Mouse (Mus musculus) neural tube, embryonic 14.5 days (tissue): ENCODE measurements around the gene Tlr12. TPM values are rescaled to one million over a fixed set of nuclear protein-coding genes. Genes with fewer than 3 reads are reported as not detected.

Experiments
- ATAC-seq: fragments of 200-750 bp; cut with Nextera tagmentation; 2 replicates; pipeline ENCODE4 v1.8.0; 2017; ENCODE audit warnings: low read depth, mild to moderate bottlenecking, moderate TSS enrichment, moderate library complexity
- H3K27ac ChIP-seq: fragments of 300-500 bp; sonication (generic); 2 replicates; pipeline ENCODE4 v1.5.1; 2014; ENCODE audit warnings: low read depth, mild to moderate bottlenecking, control low read depth, low read length, moderate library complexity, mixed read lengths
- H3K27me3 ChIP-seq: fragments of 300-500 bp; sonication (generic); 2 replicates; pipeline ENCODE4 v1.6.1; 2014; ENCODE audit warnings: low read length; ENCODE audit not compliant: control insufficient read depth, insufficient read depth
- H3K36me3 ChIP-seq: fragments of 300-500 bp; sonication (generic); 2 replicates; pipeline ENCODE4 v1.6.1; 2014; ENCODE audit warnings: low read length, mixed read lengths; ENCODE audit not compliant: control insufficient read depth, insufficient read depth
- H3K4me1 ChIP-seq: fragments of 300-500 bp; sonication (generic); 2 replicates; pipeline ENCODE4 v1.6.1; 2014; ENCODE audit warnings: low read length; ENCODE audit not compliant: control insufficient read depth, insufficient read depth
- H3K4me2 ChIP-seq: fragments of 300-500 bp; sonication (generic); 2 replicates; pipeline ENCODE4 v1.6.1; 2014; ENCODE audit warnings: mild to moderate bottlenecking, low read depth, low read length, control low read depth
- H3K4me3 ChIP-seq: fragments of 300-500 bp; sonication (generic); 2 replicates; pipeline ENCODE4 v1.5.1; 2014; ENCODE audit warnings: low read depth, low read length, control low read depth, mixed read lengths
- H3K9ac ChIP-seq: fragments of 300-500 bp; sonication (generic); replicated peaks from 2 replicates; pipeline ENCODE4 v1.6.1; 2014; ENCODE audit warnings: low read depth, mild to moderate bottlenecking, control low read depth, low read length, mixed read lengths
- H3K9me3 ChIP-seq: fragments of 300-500 bp; sonication (generic); 2 replicates; pipeline ENCODE4 v1.6.1; 2016; ENCODE audit warnings: low read length; ENCODE audit not compliant: control insufficient read depth
- WGBS: fragments of 180-500 bp; shearing (Covaris S2); extraction: QIAGEN DNeasy Blood & Tissue Kit; methylation state at CpG from one replicate; pipeline ENCODE4 v1.1.7; 2014; 5-methylcytosine and 5-hydroxymethylcytosine counted together
- polyA plus RNA-seq: library from polyadenylated mRNA; unstranded; fragments of >200 nt; fragmentation: Nextera tagmentation; extraction: Ambion mirVana; gene quantifications from 2 replicates; pipeline ENCODE4 v1.2.1, GENCODE M21; 2014

The Tlr12 gene
- polyA plus RNA-seq, 1 experiment from 2014 or later = 0.35 TPM

DNA sequence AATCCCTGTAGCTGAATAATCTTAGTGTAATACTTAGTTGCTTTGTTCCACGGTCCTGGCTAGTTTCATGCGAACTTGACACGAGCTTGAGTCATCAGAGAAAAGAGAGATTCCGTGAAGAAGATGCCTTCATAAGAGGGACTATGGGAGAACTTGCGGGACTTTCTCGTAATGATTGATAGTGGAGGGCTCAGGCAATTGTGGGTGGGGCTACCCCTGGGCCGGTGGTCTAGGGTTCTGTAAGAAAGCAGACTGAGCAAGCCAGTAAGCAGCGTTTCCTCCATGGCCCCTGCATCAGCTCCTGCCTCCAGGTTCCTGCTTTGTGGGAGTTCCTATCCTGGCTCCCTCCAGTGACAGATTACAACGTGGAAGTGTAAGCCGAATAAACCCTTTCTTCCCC is 7.7 kb downstream of the Tlr12 start:
- Histone ChIP-seq H3K4me1 (peaks cover 13% of the 10 kb centered on the region; the same call in 1 of the 2 replicates), H3K27me3 (no peaks in the 10 kb centered on the region), H3K27ac (no peak overlapping the region), H3K9ac (no peak overlapping the region), H3K4me3 (no peak overlapping the region), H3K9me3 (no peaks in the 10 kb centered on the region), H3K36me3 (no peaks in the 10 kb centered on the region), H3K4me2 (peak overlapping the region; percentile 66; the same call in 1 of the 2 replicates)
- WGBS = 26% methylated on average over 10 of the region's 10 CpGs
- no peak for ATAC-seq

DNA sequence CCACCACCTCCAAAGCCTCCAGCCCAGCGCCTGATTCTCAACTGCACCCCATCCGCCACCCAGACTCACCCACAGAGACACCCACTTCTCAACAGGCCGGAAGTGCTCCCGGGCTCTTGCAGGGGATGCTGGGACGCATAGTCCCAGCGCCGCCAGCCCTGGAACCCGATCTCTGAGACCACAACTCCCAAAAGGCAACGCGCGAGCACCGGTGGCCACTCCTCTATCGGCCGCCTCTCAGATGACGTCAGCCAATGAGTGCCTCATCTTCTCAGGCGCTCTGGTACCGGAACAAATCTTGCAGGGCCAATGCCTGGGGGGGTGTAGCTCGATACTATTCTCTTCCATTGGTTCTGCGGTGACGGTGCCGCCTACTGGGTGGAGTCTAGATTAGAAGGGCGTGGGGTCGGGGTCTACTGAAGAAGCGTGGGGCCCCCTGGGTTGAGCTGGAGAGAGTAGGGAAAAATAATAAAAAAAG is 8.5 kb downstream of the Tlr12 start, which contains the start of gene Zscan20:
Gene Zscan20 (minus strand): TSS at position 174 of the 478 bp plus-strand sequence.
- WGBS = under 1% methylated on average over 24 of the region's 24 CpGs

DNA sequence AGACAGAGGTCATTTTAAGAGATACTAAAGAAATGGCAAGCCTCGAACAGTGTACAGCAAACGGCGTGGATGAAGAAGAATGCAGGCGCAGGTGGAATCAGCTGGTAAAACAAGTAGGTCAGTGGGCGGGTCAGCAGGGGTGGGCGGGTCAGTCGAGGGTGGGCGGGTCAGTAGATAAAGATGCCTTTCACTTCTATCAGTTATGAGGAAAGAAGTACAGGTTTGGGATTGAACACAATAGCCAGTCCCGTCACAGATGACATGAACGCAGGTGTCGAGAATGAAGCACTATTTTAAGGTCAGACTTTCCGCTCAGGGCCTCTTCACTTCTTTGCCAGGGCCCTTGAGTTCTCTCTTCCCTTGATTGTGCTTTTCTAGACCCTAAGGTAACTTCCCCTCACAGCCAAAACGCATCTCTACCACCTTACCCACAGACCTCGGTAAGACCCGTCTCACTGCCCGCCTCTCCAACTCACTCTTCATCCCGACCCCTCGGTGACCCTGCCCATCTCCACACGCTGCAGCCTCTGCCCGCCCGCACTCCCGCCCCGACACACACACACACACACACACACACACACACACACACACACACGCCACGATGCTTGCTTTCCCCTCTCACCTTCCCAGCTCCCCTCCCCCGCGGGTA is 9.0 kb downstream of the Tlr12 start:
- ATAC-seq = no peak
- Histone ChIP-seq H3K9me3 (no peaks in the 10 kb centered on the region), H3K27me3 (no peaks in the 10 kb centered on the region), H3K4me2 (peak overlapping the region; percentile 66), H3K4me1 (peaks cover 13% of the 10 kb centered on the region; the same call in 1 of the 2 replicates), H3K9ac (peak overlapping the region; percentile 41; the same call in 1 of the 2 replicates), H3K4me3 (peak overlapping the region; percentile 40), H3K36me3 (no peaks in the 10 kb centered on the region), H3K27ac (no peak overlapping the region)
- 11% methylated on average over 25 of the region's 27 CpGs for WGBS

More for the DNA sequence above, 8.5 kb downstream of the Tlr12 start, which contains the start of gene Zscan20:
- H3K9me3 ChIP-seq = no peaks in the 10 kb centered on the region
- peak; percentile 97 for ATAC-seq
- H3K27ac ChIP-seq = no peak within 1 kb of the TSS
- H3K4me2 ChIP-seq = peak within 1 kb of the TSS; percentile 66
- H3K36me3 ChIP-seq = no peaks in the 10 kb centered on the region
- H3K4me3 ChIP-seq = peak within 1 kb of the TSS; percentile 40
- peak within 1 kb of the TSS; percentile 41; the same call in 1 of the 2 replicates for H3K9ac ChIP-seq
- H3K4me1 ChIP-seq = peaks cover 13% of the 10 kb centered on the region; the same call in 1 of the 2 replicates
- no peaks in the 10 kb centered on the region for H3K27me3 ChIP-seq

DNA sequence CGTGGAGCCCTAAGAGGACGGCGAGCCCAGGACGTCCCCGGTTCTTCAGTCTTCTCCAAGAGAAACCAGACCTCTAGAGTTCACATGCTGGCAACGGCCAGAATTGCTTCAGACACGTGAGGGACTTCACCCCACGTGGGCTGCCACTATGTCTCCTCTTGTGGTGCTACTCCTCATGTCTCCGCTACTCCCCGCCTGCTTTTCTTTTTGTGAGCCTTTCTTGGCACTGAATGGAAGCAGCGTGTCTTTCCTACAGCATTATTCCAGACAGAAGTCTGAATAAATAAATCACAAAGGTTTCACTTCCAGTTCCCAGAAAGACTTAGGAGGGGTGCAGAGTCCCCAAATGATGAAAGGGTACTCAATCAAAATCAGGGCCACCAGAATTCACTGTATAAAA is 10.8 kb downstream of the Tlr12 start:
- Histone ChIP-seq H3K4me2 (no peak overlapping the region), H3K27me3 (no peaks in the 10 kb centered on the region), H3K36me3 (peaks cover 5% of the 10 kb centered on the region; the same call in 1 of the 2 replicates), H3K4me1 (peaks cover 13% of the 10 kb centered on the region; the same call in 1 of the 2 replicates), H3K4me3 (no peak overlapping the region), H3K9ac (no peak overlapping the region), H3K9me3 (no peaks in the 10 kb centered on the region), H3K27ac (no peak overlapping the region)
- 76% methylated on average over 11 of the region's 11 CpGs for WGBS
- ATAC-seq = no peak

DNA sequence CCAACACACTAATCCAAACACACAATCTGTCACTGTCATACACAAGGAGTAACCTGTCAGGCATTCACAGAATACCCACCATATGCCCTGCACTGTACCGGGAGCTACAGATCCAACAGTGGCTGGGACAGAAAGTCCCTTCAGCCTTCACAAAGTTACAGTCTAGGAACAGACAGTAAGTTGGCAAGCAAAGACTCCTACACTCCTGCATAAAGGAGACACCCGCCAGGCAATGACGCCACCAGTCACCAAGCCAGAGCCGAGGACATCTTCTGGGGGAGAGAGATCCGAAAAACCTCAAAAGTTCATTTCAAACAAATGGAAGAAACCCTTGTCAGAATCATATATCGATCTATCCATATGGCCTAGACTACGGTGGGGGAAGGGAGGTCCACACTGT is 11.8 kb downstream of the Tlr12 start:
- Histone ChIP-seq H3K4me1 (peaks cover 13% of the 10 kb centered on the region; the same call in 1 of the 2 replicates), H3K9me3 (no peaks in the 10 kb centered on the region), H3K27me3 (no peaks in the 10 kb centered on the region), H3K36me3 (peaks cover 5% of the 10 kb centered on the region; the same call in 1 of the 2 replicates), H3K4me3 (no peak overlapping the region), H3K4me2 (no peak overlapping the region), H3K9ac (no peak overlapping the region), H3K27ac (no peak overlapping the region)
- ATAC-seq = no peak
- 98% methylated on average over 7 of the region's 7 CpGs for WGBS

DNA sequence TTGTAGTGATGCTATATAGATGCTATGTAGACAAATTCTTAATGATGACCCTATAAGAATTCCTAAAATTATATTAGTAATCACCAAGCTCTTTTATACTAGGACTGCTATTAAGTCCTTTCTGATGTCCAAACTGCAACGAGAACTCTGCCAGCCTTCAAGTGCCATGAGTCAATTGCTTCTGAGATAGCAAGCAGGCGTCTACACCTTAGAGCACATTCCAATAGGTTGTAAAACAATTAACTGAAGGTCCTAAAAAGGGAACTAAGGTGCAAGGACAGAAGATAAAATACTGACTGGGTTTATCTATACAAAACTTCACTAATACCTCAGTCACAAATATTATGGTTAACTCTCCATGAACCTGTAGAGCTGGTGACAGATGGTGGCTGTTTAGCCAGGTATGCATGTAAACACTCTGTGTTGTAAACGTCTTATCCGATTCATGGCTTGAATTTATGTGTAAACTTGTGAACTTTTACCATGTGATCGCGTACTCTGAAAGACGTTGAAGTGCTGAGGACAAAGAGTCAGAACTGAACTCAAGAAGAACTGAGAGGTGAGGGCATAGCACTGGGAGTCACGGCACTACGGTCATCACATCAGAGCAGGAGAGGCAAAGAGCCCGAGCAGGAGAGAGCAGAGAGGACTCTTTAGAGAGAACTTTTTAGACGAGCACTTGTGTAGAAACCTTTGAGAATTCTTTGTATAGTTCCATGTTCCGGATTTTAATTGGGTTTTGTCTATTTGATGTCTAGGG is 20.4 kb downstream of the Tlr12 start:
- no peak overlapping the region for H3K4me3 ChIP-seq
- H3K36me3 ChIP-seq = no peaks in the 10 kb centered on the region
- no peaks in the 10 kb centered on the region for H3K4me1 ChIP-seq
- no peak overlapping the region for H3K27ac ChIP-seq
- 75% methylated on average over 12 of the region's 12 CpGs for WGBS
- no peaks in the 10 kb centered on the region for H3K27me3 ChIP-seq
- no peak overlapping the region for H3K9ac ChIP-seq
- H3K9me3 ChIP-seq = no peaks in the 10 kb centered on the region
- no peak for ATAC-seq
- no peak overlapping the region for H3K4me2 ChIP-seq

DNA sequence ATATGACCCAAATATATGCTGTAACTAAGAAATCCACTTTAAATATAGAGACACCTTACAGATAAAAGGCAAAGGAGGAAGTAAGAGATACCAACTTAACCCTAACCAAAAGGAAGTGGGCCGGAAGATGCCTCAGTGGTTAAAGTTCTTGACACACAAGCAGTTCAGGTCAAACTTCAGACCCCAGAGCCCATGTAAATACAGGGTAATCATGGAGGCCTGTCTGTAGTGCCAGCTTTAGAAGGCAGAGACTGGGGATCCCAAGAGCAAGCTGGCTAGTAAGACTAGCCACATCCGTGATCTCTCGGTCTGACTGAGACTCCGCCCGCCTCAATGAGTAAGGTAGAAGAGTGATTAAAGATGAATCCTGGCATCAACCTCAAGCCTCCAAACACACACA is 24.4 kb downstream of the Tlr12 start:
- Histone ChIP-seq H3K36me3 (peaks cover 14% of the 10 kb centered on the region), H3K9ac (no peak overlapping the region), H3K4me1 (no peaks in the 10 kb centered on the region), H3K4me2 (no peak overlapping the region), H3K9me3 (no peaks in the 10 kb centered on the region), H3K27ac (no peak overlapping the region), H3K4me3 (no peak overlapping the region), H3K27me3 (no peaks in the 10 kb centered on the region)
- 98% methylated on average over 5 of the region's 5 CpGs for WGBS
- no peak for ATAC-seq

DNA sequence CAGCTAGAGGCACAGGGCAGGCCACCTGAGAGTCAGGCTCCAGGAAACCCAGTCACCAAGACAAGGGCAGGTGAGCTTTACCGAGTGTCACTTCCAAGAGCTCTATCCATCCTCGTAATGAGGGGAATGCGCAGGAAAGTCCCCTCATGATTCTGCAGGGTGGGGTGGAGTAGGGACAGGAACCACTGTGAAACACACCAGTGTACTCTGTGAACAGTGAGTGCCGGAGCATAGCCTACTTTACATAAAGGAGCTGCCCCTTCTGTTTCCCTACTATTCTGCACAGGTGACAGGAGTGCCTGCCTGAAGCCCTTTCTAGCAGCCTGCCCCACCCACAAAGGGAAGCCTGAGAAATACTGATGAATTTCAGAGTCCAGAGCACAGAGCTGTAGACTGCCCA is 25.1 kb downstream of the Tlr12 start:
- no peak overlapping the region for H3K27ac ChIP-seq
- no peak overlapping the region for H3K4me2 ChIP-seq
- H3K4me3 ChIP-seq = no peak overlapping the region
- no peaks in the 10 kb centered on the region for H3K4me1 ChIP-seq
- ATAC-seq = no peak
- H3K36me3 ChIP-seq = peaks cover 21% of the 10 kb centered on the region
- no peaks in the 10 kb centered on the region for H3K9me3 ChIP-seq
- 96% methylated on average over 4 of the region's 4 CpGs for WGBS
- H3K9ac ChIP-seq = no peak overlapping the region
- no peaks in the 10 kb centered on the region for H3K27me3 ChIP-seq

DNA sequence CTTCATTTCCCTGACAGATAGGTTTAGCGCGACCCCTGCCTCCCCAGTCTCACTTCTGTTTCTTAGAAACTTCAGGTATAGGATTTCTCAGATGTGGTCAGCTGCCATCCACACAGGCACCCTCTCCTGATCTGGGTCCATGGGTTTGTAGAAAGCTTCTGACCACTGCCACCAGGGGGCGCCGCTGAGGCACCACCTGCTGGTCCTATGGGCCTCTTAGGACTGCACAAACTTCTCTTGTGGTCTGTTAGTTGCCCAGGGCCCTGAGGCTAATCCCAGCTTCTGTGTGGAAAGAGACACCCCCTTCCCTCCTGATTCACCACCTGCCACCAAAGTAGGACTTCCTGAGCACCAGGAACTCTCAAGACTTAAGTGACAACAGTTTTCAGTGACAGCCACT is 39.2 kb downstream of the Tlr12 start:
- 56% methylated on average over 4 of the region's 4 CpGs for WGBS
- no peak for ATAC-seq
- Histone ChIP-seq H3K9ac (no peak overlapping the region), H3K4me1 (no peaks in the 10 kb centered on the region), H3K27me3 (no peaks in the 10 kb centered on the region), H3K9me3 (peaks cover 11% of the 10 kb centered on the region), H3K4me3 (no peak overlapping the region), H3K4me2 (no peak overlapping the region), H3K36me3 (peaks cover 21% of the 10 kb centered on the region), H3K27ac (no peak overlapping the region)
